Mouse (Mus musculus): ENCODE measurements around the gene 2410131K14Rik.
A peak's percentile ranks its signal among the peaks of the same experiment; 100 is the strongest.

2410131K14Rik gene

GRCm38 (mm10) chr5:118244606-118245443 is at the start of gene 2410131K14Rik, which contains the start of gene Rnft2:
Gene 2410131K14Rik, plus strand, starts transcription at chr5:118245227.
Gene Rnft2, minus strand, starts transcription at chr5:118245116.
- peak; percentile 100 for DNase-seq

DNA sequence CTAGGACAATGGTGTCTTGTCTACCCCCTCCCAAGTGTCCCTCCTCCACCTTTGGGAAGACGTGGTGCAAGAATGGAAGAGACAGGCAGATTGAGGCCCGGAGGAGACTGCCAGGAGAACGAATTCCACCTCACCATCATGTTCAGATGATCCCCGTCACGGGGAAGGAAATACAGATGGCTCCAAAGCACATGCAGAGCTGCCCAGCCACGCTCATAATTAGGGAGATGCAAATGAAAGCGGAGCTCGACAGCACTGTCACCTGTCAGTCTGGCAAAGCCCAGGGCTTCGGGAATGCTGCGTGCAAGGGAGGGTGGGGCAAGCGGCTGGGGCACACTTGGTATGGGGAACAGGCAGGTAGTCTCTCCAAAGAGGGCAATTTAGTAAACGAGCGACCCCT is 47.6 kb upstream of the 2410131K14Rik start:
- no peak for DNase-seq

DNA sequence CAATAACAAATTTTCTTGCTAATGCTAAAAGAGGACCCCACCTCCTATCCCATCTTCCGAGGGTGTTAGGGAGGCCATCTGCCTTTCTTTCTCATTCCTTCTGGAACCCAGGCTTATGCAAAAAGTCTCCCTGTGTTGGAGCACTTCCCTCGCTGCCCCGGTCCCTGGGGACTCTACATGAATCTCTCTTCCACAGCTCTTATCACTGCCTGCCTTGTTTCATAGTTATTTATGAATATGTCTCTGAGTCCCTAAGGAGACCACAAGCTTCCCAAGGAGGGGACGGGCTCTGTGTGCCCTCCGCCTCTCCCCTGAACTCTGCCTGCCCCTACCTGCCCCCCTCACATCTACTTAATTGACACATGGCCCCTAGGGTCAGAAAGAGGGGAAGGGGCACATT is 45.4 kb upstream of the 2410131K14Rik start:
- no peak for DNase-seq

- DNase-seq, result no peak
Measured at GRCm38 (mm10) chr5:118204675-118205440, 40.2 kb upstream of the 2410131K14Rik start.

- DNase-seq, result no peak
Measured at GRCm38 (mm10) chr5:118205852-118206251, 39.2 kb upstream of the 2410131K14Rik start.

- DNase-seq, result peak; percentile 26
Measured at GRCm38 (mm10) chr5:118214012-118214411, 31.0 kb upstream of the 2410131K14Rik start.

DNA sequence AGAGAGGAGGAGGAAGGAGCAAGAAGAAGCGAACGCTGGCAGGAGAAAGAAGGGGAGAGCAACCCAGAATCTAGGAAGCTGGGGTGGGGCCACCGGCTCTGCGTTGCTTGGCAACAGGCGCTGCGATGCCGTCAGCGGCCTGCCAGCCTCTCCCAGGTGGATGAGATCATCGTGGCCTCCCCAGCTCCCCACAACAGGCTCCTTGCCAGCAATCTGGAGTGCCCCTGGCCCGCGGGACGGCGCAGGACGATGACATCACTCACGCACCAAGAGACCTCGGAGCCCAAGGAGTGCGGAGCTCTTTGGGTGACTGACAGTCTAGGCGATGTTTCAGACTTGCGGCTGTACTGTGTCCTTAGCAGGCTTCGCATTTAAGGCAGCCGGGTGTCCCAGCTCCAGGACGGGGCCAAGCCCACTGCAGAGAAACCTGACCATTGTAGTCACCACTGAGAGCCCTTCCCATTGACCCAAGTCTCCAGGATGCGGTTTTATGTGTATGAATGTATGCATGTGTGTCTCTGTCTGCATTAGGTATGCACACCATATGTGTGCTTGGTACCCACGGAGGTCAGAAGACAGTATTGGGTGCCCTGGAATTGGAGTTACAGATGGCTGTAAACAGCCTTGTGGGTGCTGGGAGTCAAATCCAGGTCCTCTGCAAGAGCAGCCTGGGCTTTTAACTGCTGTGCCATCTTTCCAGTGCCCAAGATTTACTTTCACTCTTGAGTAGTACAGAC is 30.4 kb upstream of the 2410131K14Rik start:
- peak; percentile 92 for DNase-seq

DNA sequence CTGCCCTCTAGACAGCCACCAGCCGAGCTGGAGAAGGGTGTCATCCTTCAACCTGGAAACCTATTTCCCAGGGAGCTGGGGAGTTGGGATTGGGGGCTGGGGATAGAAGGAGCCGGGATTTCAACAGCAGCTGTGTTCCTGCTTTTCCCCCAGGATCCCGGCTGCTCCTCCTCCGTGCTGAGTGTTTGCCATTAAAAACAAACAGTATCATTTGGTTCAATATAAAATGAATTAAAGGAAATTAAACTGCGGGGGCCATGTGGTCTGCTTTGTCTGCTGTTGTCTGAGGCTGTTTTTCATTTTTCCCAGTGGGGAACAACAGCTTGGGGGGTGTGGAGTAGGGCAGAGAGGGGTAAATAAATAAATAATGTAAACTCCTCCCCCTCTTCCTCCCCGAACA is 27.6 kb upstream of the 2410131K14Rik start:
- DNase-seq, result no peak

DNA sequence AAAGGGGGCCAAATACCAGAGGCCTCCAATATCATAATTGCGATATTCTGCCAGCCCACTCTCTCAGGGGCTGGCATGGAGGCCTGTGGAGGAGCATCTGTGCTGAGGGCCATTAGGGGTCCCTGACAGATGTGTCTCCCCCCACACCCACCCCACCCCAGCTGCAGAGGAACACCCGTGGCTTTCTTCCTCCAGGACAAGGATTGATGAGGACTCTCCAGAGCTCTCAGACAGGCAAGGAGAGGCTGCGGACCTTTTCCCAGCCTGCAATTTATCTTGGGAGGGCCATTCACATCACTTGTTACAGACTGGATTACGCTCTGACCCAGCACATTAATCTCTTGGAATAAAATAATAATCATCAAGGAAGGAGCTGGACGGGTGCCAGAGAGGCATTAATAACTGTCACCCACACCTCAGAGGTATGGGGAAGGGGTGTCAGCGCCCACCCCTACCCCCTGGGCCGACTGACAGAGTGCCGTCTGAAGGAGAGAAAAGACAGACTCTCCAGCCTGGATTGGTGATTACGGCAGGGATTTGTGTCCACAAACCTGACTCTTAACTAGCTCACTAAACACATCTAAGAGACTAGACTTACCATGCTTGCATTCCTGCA is 21.8 kb upstream of the 2410131K14Rik start:
- DNase-seq, result no peak

GRCm38 (mm10) chr5:118230071-118230611 is 14.9 kb upstream of the 2410131K14Rik start:
- DNase-seq, result peak; percentile 28

DNA sequence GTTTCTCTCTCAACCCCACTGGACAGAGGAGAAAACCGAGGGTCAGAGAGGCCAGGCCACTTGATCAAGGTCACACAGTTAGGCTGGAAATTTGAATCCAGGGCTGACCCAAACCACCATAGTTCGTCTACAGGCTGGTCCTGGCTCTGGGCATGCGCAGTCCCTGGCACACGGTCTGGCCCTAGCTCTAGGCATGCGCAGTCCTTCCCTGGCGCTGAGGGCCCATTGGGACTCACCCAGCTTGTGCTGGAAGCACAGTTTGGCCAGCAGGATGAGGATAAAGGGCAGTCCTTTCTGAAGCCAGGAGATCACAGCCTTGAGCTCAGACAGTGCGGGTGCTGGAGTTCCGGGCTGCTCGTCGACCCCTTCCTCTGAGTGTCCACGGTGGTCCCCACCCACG is 8.1 kb upstream of the 2410131K14Rik start:
- DNase-seq, result no peak

GRCm38 (mm10) chr5:118239671-118240070 is 5.4 kb upstream of the 2410131K14Rik start:
- no peak for DNase-seq

DNA sequence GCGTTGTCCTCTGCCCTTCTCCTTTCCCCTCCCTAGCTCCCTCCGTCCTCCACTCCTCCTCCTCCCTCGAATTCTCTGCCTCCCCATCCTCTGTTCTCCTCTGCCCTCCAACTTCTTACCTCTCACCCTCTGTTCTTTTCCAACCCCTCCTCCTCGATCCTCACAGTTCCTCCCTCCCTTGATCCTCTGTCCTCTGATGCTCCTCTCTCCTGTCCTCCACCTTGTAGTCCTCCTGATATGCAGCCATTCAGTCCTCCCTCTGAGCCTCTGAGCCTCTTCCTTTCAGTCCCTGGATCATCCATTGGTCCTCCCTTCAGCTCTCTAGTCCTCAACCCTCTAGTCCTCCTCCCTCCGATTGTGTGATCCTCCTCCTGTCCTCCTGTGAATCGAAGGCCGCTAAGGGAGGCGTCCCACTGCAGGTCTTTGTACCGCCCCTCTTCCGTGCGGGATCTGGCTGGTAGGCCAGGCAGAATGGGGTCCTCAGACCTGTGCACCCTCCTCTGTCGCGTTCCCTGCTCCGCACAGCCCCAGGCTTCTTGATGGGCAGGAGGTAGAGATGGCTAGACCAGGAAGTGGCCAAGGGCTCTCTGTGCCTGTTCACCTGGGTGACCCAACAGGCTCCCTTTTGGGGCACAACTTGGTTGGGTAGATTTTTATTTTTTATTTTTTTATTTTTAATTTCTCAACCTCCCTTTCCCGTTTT is 730 bp downstream of the 2410131K14Rik start:
- DNase-seq, result no peak

- no peak for DNase-seq
Measured at GRCm38 (mm10) chr5:118247378-118247777, 2.4 kb downstream of the 2410131K14Rik start.

- no peak for DNase-seq
Measured at GRCm38 (mm10) chr5:118250987-118251386, 6.0 kb downstream of the 2410131K14Rik start.

DNA sequence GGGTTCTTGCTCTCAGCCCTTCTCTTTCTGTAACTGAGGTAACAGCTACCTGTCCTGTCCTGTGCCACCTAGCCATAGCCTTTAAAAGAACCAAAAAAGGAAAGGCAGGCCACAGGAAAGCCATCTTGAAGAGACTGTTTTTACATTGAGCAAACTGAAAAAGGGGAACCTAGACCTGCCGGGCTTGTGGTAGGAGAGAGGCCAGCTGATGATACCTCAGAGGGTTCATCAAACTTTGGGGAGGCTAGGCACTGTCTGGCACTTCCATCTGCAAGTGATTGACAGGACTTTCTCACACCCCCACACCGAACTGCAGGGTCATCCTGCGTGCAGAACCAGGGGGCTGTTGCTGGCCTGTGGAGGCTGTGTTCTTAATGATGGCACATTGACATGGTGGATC is 8.5 kb downstream of the 2410131K14Rik start:
- no peak for DNase-seq

DNA sequence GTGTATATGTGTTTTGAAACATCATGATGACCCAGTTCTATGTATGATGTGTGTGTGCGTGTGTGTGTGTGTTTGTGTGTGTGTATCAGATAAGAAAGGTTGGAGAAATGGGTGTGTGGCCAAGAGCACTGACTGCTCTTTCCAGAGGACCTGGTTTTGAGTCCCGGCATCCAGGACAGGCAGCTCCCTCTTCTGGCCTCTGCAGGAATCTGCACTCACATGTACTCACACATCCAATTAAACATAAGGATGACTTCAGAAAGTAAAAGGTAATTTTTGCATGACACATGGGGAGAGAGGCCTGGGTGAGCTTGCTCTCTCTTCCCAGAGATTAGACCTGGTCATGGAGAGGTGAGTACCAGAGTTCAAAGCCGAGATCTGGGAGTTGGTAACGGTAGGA is 12.0 kb downstream of the 2410131K14Rik start:
- DNase-seq, result no peak

DNA sequence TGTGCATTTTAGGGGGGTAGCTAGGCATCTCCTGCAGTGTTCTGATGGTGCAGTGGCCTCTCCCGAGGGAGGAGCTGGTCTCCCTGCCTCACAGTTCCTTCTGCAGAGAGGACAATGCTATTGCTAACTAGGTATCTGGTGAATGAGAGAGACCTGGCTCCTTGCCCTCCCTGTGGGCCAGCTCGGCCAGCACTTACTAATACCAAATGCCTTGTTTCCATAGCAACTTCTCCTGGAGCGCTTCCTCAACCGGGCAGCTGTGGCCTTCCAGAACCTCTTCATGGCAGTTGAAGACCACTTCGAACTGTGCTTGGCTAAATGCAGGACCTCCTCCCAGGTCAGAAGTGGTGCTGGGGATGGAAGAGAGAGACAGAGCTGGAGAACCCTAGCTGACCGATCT is 14.1 kb downstream of the 2410131K14Rik start:
- peak; percentile 17 for DNase-seq

GRCm38 (mm10) chr5:118259636-118260035 is 14.6 kb downstream of the 2410131K14Rik start:
- DNase-seq, result no peak

DNA sequence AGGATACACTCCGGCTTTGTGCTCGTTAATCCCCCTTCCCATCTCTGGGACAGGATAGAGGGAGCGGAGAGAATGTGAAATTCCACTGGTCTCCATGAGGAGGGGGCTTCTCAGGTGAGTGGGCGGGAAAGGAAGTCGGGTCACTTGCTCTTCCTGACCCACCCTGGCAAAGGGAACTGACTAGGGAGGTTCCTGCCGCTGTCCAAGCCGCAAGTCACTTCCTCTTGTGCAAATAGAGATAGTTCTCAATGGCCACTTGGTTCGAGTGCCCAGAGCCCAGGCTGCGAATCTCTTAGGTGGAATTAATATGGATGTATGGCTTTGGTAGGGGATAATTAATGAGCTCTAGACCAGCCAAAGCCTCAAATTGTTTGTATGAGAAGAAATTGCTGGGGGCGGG is 15.0 kb downstream of the 2410131K14Rik start:
- no peak for DNase-seq

GRCm38 (mm10) chr5:118260642-118261041 is 15.6 kb downstream of the 2410131K14Rik start:
- DNase-seq, result no peak

DNA sequence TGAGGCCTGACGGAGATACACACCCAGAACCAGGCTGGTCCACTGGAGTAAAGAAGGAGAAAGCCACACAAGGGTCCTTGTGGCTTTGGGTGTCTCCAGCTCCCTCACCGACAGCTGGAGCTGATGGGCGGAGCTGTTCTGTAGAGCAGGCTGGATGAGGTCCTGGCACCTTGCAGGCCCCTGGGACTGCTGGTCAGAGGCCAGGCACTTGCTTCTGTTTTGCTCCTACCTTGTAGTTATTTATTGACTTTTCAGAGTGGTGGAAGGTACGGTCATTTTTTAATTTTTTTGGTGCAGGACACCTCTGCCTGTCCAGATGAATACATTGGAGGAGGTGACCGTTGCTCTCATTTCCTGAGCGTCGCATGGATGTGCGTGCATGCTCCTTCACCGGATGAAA is 16.2 kb downstream of the 2410131K14Rik start:
- no peak for DNase-seq
